Mouse (Mus musculus): ENCODE measurements around the gene Siah2.

Gene Siah2

DNA sequence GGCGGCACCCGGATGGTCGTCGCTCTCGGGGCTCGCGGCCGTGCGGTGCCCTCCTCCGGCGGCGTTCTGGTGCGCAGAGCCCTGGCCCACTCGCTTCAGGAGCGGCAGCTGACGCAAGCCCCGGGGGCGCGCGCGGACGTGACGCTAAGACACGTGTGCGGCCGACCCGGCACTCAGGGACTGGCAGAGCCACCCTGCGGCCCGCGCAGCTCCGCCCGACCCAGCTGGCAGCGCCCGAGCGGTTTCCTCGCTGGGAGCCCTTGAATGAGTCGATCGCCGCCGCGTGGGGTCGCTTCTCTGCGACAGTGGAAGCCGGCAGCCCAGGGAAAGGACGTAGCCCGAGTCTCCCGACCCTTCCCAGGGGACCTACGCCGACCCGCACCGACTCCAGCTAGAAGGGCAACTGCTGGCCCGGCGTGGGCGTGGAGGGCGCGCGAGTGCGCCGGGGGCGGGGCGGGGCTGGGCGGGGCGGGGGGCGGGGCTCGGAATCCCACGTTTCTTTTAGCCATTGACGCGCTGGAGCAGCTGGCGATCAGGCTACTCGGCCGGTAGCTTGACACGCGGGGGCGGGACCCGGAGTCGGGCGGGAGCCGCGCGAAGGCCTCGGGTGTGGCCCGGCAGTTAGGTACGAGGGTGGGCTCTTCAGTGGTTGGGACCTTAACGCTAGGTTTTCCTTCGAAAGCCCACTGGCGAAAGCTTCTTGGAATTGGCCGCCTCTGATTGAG is at the start of gene Siah2:
Gene Siah2 (minus strand): TSS at position 404 of the 725 bp plus-strand sequence.
- peak; percentile 89 to 92 for DNase-seq

DNA sequence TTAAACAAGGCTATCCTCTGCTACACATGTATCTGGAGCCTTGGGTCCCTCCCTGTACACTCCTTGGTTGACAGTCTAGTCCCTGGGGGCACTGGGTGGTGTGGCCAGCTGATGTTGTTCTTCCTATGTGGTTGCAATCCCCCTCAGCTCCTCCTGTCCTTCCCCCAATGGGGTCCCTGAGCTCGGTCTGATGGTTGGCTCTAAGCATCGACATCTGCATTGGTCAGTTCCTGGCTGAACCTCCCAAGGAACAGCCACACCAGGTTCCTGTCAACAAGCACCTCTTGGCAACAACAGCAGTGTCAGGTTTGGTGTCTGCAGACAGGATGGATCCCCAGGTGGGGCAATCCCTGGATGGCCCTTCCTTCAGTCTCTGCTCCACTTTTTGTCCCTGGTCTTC is 47.3 kb upstream of the Siah2 start:
- no peak for DNase-seq

DNA sequence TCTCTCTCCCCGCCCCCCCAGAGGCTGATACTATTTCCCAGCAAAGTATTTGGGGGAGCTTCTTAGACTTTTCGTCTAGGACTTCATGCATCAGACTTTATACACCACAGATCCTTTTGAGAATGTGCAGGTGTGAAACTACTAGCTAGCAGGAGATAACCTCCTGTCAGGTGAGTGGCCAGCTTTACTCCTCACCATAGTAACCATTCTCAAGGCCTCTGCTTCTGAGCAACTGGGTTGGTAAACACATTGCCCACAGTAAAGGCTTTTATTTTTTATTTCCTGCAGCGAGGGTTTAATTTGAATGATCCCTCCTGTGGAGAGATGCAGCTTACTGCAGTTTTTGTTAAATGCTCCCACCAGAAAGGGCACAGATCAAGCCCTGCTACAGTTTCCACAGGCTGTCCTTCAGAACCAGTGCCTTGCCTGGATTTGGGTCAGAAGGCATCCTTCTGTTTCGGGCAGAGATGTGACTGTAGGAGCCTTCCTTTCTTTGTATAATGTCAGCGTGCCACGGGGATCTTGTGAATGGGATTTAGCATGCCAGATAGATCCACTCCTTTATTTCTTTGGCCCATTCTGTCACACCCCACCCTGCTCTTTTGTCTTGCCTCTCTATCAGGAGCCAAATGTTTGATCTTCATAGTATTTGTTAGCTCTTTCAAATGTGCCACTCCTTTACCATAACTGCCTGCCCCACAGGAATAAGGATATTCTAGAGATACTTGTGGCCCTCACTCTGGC is 46.3 kb upstream of the Siah2 start:
- DNase-seq: no peak

DNA sequence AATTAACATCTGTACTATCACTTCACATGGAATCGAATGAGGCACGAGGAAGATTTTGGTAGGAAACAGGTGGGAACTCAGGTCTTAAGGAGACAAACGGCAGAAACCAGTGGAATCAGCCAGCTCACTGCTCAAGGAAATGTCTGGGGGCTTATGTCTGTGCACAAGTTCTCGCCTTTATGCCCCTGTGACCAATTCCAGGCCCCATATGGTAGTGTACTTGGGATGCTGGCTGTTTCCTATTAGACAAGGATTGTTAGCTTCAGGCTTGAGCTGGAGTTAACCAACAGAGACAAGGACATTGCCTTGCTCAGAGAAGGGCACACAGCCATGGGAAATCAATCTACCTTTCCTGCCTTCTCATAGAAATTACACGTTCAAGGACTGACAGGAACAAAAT is 39.3 kb upstream of the Siah2 start:
- DNase-seq: no peak

DNA sequence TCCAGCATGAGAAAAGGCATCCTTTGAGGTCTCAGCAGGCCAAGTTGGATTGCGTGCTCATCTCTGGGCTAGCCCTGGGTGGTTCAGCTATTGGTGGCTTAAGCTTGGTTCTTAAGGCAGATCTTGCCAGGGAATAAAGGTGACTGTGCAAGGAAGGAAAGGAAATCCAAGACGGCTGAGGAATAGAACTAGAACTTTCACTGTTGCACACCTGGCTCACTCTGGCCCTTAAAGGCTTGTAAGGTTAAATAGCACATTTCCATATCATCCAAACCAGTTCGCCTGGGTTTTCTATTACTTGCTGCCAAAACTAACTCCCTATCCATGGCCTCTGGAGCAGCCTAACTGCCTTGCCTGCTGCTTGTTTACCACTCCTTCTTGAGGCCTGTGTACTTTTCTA is 38.4 kb upstream of the Siah2 start:
- DNase-seq: no peak

DNA sequence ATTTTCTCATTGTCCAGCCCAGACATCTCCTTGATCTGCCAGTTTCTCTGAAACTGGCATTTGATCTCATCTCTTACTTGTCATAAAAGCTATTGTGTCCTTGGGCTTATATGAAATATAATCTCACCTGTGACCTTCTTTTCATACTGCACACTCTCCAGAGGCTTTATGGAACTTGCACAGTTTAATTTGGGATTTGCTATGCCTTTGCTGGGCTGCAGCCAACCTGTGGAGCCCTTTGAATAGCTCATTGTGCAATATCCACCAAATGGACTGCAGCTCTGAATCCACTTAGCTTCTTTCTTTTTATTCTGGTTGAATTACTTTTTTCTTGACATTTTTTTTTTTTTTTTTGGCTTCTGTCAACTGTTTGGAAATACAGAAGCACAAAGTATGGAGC is 37.3 kb upstream of the Siah2 start:
- no peak for DNase-seq

DNA sequence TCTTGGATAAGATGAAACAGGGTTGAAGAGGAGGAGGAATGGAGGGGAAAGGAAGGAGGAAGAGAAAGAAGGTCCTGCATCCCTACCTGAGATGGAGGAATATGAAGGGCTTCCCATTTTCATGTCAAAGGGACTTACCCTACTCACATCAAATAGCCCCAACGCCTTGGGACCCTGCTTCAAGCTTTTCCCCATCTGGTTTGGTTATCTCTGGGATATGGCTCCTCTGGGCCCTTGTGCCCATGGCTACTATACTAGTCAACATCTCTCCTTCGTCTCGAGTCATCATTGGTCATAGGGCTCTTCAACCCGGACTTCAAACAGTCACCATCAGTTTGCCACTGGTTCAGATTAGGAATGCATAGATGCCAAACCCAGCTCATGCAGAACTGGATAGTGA is 35.4 kb upstream of the Siah2 start:
- DNase-seq: no peak

DNA sequence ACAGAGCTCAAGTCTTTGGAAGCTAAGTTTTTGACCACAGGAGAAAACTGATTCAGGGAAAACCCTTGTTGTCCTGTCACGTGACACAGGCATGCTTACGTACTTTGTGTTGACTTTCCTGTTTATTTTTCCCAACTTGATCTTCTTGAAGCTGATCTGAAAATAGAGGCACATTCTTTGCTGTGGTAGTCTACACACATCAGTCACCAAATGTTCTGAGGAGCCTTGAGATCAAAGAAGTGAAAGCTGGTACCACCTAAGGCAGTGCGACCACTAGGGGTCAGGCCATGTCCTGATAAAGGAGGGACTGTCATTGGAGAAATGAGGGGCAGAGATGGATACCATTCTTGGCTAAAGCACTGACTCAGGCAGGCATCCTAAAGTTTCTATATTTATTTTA is 34.8 kb upstream of the Siah2 start:
- peak in 1 of 2 experiments; percentile 8 for DNase-seq

DNA sequence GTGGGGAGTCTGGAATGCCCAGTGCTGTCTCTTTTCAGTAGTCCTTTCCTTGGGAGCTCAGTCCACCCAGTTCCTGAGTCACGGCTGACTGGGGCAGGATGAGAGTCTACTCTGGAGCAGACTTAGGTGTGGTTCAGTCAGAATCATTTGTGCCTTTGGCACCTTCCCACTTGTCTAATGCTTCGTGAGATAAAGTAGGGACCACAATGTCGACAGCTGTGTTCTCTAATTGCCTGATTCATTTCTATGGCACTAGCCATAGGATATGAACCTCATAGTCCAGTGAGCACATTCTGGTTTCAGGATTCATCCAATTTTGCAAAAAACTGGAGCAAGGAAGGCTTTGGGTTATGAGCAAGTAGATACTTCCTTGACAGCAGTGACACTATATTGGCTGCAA is 34.2 kb upstream of the Siah2 start:
- DNase-seq: no peak

DNA sequence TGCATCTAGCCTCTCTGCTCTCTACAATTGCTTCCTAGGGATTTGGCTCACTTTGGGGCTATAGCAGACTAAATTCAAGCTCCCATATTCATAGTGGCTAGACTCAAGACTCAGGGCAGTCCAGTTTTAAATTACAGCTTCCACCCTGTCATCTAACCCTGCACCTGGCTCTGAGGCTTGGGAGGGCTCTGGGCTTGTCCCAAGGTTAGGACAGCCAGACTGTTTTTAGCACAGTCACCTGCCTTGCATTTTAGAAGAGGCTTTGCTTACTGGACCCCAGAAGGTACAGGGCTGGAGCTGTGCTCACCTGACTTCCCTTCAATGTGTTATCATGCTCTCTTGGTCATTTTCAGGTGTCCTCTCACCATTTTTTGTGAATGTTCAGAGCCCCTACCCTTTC is 32.6 kb upstream of the Siah2 start:
- DNase-seq: no peak

DNA sequence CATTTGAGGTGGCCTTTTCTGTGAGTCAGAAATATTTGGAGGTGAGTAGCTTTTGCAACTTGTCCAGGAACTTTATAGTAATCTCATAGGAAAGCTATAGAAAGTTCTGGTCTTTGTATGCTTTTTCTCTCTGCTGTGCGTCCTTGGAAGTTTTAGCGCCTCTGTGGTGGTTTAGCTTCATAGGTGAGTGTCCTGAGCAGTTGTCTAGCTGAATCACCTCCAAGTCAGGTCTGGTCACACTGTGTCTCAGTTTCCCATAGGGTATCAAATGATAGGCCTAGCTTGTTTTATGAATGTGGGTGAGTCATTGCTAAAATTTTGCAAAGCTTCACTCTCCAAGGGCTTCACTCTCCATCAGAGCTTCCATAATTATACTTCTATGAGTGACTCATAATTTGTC is 31.5 kb upstream of the Siah2 start:
- DNase-seq: no peak

DNA sequence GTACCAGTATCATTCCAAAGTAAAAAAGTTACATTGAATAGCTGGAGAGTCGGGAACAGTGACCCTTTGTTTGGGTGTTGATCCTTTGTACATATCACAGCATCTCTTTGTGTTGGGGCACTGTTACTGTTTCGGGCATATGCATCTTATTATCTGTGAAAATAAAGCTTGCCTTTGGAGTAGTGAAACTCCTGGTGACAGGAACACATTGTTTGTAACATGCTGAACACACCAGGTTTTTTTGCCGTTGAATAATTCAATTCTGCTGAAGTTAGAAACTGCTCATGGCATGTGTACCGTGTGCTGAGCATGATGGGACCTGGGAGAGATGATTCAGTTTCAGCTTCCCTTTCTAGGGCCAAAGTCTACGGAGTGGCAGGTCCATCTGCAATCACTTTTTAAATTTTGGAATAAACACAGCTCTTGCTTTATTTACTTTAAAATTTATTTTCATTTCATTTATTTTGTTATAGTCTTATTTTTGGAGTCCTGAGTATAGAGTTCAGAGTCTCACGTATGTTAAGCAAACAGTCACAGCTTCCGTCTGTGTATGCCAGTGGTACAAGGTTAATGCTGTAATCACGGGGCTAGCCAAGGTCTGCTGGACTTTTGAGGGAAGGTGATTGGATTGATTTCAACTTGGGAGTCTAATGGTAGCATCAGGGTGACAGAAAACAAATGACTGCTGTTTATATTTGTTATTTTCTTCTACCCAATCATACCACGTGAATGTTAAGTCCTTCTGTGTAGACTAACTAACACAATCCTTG is 27.4 kb upstream of the Siah2 start:
- DNase-seq: no peak

DNA sequence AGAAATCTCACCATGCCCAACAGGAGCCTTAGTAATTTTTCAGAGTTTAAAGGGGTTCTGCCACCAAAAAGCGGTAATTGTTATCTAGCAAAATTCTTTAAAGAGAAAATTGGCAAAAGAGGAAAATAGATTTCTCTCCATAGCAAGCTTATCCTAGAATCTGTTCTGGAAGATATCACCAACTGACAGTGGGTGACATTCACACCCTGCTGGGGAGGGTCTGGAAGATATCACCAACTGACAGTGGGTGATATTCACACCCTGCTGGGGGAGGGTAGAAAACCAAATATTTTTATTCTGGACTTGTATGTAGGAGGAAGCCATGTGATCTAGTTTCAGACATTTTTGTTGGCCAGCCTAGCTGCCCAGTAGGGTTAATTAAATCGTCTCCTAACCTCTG is 24.5 kb upstream of the Siah2 start:
- DNase-seq: no peak

DNA sequence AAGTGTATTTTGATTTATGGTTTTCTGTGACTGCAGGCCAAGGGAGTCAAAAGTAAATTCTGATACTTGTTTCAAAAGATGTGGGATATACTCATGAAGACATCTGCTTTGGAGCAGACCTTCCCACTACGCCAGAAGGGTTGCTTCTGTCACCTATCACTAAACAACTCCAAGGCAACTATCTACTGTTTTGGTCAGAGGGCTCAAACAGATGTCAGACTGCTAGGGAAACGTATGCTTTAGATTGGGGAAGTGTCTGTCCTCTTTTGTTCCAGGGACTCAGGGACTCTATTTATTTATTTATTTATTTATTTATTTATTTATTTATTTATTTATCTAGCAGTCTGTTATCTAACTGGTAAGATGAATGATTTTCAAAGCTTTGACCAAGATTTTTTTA is 22.6 kb upstream of the Siah2 start:
- no peak for DNase-seq

DNA sequence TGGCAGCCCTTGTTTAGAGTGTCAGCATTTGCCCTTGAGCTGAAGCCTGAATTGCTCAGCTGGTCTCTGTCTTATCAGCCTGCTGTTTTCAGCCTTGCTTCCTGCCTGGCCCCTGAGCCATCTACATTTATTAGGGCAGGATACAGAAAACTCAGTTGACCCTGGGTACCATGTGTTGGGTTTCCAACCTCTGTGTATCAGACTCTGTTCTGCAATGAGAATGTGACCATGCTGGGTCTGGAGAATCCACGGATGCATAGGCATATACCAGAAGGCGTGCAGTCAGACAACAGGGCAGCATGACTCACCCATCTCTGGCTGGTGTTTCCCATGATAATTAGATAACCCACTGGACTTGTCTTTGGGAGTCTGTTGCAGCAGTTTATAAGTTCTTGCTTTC is 21.8 kb upstream of the Siah2 start:
- no peak for DNase-seq

DNA sequence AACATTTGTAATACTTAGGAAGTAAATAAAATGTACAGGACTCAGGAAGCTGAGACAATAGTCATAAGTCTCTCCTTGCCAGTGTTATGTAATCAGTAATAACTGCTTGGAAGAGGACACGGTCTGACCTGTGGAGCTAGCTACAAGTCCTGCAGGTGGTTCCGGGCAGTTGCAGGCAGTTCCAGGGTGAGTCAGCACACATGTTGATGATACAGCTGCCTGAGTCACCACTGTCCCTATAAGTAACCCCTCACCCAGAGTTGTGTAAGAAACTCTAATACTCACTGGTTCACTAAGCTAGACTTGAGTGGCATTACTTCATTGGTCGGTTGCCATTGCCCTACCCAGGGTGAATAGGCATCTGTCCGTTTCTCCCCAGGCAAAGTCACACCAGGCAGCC is 21.0 kb upstream of the Siah2 start:
- no peak for DNase-seq

DNA sequence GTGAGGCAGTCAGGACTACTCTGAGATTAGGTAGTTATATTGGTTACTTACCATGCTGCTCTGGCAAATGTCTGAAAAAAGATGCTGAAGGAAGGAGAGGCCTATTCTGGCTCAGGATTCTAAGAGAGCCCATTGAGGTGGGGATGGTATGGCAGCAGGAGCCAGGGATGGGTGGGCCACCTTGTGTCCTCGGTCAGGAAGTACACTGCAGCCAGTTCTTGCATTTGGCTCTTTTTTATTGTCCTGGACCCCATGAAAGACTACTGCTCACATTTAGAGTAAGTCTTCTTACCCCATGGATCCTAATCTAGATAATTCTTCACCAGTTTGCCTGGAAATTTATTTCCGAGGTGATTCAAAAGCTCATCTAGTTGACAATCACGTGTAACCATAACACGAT is 12.3 kb upstream of the Siah2 start:
- no peak for DNase-seq

DNA sequence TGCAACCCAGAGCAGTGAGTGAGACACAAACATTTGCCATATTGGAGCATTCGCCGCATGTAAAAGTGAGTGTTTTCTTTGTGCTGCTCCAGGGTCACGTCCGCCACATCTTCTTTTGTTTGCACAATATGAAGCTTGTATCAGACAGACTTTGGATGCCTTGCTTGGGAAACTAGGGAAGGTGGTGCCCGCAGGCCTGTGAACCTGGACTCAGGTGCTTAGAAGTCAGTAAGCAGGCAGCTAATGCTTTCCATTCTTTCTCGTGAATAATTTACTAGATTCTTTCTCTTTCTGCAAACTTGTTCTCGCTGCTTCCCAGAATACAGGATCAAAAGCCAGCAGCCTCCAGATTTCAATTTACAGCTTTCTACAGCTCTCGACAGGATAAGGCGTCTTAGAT is 11.5 kb upstream of the Siah2 start:
- DNase-seq: no peak

DNA sequence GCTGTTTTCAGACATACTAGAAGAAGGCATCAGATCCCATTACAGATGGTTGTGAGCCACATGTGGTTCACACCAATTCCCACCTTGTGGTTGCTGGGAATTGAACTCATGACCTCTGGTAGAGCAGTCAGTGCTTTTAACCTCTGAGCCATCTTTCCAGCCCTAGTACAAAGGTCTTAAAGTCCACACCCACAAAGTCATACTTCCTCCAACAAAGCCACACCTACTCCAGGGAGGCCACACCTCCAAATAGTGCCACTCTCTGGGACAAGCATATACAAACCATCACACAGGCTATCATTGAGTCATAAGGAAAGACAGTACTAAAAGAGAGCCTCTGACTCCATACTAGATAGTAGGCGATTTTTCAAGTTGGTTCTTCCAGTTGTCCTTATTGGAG is 10.1 kb upstream of the Siah2 start:
- no peak for DNase-seq

DNA sequence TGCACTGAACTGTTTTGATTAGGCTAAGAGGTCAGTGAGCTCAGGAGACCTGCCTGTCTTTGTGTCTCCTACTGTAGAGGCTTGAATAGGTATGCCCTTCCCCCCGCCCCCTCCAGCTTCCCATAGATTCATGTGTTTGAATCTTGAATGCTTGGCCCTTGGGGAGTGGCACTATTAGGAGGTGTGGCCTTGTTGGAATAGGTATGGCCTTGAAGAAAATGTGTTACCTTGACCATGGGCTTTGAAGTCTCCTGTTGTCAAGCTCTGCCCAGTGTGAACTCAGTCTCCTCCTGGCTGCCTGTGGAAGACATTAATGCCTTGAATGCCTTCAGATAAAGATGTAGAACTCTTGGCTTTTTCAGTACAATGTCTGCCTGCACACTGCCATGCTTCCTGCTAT is 9.2 kb upstream of the Siah2 start:
- no peak for DNase-seq

DNA sequence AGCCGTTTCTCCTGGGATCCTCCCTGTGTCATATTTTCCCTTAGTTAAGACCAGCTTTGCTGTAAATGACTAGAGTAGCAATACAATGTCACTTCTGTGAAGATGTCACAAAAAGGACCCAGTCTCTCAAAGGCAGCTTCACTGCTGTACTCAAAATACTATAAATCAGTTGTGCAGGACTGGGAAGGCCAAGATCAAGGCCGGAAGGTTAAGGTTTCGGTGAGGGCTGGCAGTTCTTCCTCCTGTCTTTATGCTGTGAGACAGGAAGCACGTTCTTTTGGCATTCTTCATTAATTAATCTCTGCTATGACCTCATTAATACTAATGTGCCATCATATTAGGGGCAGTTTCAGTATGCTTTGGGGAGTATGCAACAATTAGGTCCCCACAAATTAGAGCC is 5.7 kb upstream of the Siah2 start:
- DNase-seq: no peak

DNA sequence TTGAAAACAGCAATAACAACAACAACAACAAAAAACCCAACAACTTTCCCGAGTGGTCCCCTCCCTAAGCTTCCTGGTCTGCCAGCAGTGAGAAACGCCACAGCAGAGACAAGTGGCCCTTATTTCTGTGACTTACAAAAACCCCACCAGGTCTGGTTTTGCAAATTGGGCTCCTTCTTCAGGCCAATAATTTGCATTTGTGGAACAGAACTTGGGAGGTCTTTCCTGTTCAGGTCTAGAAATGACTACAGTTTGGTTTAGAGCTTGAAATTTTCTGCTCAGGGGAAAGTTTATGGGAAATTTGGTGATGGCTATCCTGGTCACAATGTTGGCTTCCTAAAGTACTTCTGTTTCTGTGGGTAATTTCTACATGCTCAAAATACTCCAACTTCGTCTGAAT is 4.6 kb upstream of the Siah2 start:
- DNase-seq: no peak

DNA sequence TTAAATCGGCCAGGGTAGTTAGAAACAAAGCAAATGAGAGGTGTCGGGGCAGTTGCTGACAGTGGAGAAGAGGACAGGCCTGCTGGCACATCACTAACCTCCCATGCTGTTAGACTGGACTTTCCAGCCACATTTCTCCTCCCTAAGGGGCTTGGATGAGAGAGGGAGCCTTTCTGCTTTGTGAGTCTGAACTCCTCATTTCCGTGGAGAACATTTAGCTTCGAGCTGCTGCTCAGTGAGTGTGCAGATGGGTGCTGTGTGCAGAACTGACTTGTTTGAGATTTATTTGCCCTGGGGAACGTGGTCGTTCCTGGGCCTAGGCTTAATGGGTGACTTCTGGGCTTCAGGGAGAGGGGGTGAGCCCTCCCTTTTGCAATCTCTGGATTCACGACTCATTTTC is 3.3 kb upstream of the Siah2 start:
- no peak for DNase-seq

DNA sequence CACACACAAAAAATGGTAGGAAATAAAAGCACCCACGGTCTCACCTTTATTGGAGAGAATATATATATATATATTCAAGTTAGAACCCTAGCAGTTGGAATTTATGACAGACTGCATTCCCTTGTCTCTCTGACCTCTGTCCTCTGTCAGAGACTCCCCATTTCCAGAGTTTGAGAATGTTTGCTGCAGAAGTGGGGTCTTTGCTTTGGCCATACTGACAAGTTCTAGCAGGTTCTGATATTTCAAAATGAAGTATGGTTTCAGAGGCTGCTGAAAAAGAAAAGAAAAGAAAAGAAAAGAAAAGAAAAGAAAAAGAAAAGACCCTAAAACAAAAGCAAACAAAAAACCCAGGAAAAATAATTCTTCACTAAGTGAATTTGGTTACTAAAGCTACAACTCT is 2.8 kb upstream of the Siah2 start:
- no peak for DNase-seq

Data from thymus, postnatal 36 days (tissue).